Mouse (Mus musculus) hindbrain, embryonic 14.5 days (tissue): ENCODE data around the gene Gng12. TPM values are rescaled to one million over a fixed set of nuclear protein-coding genes. Genes with fewer than 3 reads are reported as not detected.

ENCODE experiments used
- ATAC-seq: fragments of 200-750 bp; cut with Nextera tagmentation; 2 replicates; pipeline ENCODE4 v1.8.0; 2017; ENCODE audit warnings: moderate number of reproducible peaks, mild to moderate bottlenecking, moderate TSS enrichment, moderate library complexity; ENCODE audit not compliant: low FRiP score
- DNase-seq: peaks from one replicate; pipeline ENCODE4 v3.0.0-alpha.2; 2015; ENCODE audit warnings: low spot score
- H3K27ac ChIP-seq: fragments of 300-500 bp; sonication (generic); 2 replicates; pipeline ENCODE4 v1.5.1; 2014; ENCODE audit warnings: mild to moderate bottlenecking, moderate library complexity
- H3K27me3 ChIP-seq: fragments of 300-500 bp; sonication (generic); 2 replicates; pipeline ENCODE4 v1.6.1; 2014; ENCODE audit warnings: mild to moderate bottlenecking, low read length, mixed read lengths; ENCODE audit not compliant: control insufficient read depth, insufficient read depth
- H3K36me3 ChIP-seq: fragments of 300-500 bp; sonication (generic); replicated peaks from 2 replicates; pipeline ENCODE4 v1.6.1; 2014; ENCODE audit not compliant: control insufficient read depth, insufficient read depth
- H3K4me1 ChIP-seq: fragments of 300-500 bp; sonication (generic); replicated peaks from 2 replicates; pipeline ENCODE4 v1.6.1; 2014; ENCODE audit warnings: antibody characterized with exemption, low read length, mixed read lengths; ENCODE audit not compliant: control insufficient read depth, insufficient read depth
- H3K4me2 ChIP-seq: fragments of 300-500 bp; sonication (generic); replicated peaks from 2 replicates; pipeline ENCODE4 v1.6.1; 2014; ENCODE audit warnings: mild to moderate bottlenecking, moderate library complexity
- H3K4me3 ChIP-seq: fragments of 300-500 bp; sonication (generic); replicated peaks from 2 replicates; pipeline ENCODE4 v1.5.1; 2014; ENCODE audit warnings: mild to moderate bottlenecking, low read length
- H3K9ac ChIP-seq: fragments of 300-500 bp; sonication (generic); 2 replicates; pipeline ENCODE4 v1.6.1; 2014
- H3K9me3 ChIP-seq: fragments of 300-500 bp; sonication (generic); 2 replicates; pipeline ENCODE4 v1.6.1; 2016; ENCODE audit warnings: low read length; ENCODE audit not compliant: control insufficient read depth
- WGBS: fragments of 180-500 bp; shearing (Covaris S2); extraction: QIAGEN DNeasy Blood & Tissue Kit; methylation state at CpG from one replicate; pipeline ENCODE4 v1.1.7; 2014; 5-methylcytosine and 5-hydroxymethylcytosine counted together
- polyA plus RNA-seq: library from polyadenylated mRNA; unstranded; fragments of >200 nt; fragmentation: Nextera tagmentation; extraction: Ambion mirVana; gene quantifications from 2 replicates; pipeline ENCODE4 v1.2.1, GENCODE M21; 2014

Gng12 gene
- polyA plus RNA-seq, 1 experiment from 2014 or later, result 71.2 TPM

GRCm38 (mm10) chr6:66989037-66989436, 92.8 kb downstream of the Gng12 start:
- H3K27me3 ChIP-seq, result no peaks in the 10 kb centered on the region
- DNase-seq, result no peak
- WGBS, result 89% methylated on average over 6 of the region's 6 CpGs
- no peak overlapping the region for H3K27ac ChIP-seq
- H3K4me3 ChIP-seq, result no peak overlapping the region
- ATAC-seq, result no peak
- H3K36me3 ChIP-seq, result no peaks in the 10 kb centered on the region
- no peak overlapping the region for H3K9ac ChIP-seq
- no peak overlapping the region for H3K4me2 ChIP-seq
- no peaks in the 10 kb centered on the region for H3K9me3 ChIP-seq
- H3K4me1 ChIP-seq, result no peaks in the 10 kb centered on the region

- DNase-seq (no peak), ATAC-seq (no peak)
- Histone ChIP-seq H3K27me3 (no peaks in the 10 kb centered on the region), H3K4me1 (no peaks in the 10 kb centered on the region), H3K4me3 (no peak overlapping the region), H3K36me3 (no peaks in the 10 kb centered on the region), H3K9me3 (no peaks in the 10 kb centered on the region), H3K27ac (no peak overlapping the region), H3K9ac (no peak overlapping the region), H3K4me2 (no peak overlapping the region)
- WGBS, result 80% methylated on average over 3 of the region's 3 CpGs
These were observed 93.3 kb downstream of the Gng12 start for GRCm38 (mm10) chr6:66989518-66989917.

GRCm38 (mm10) chr6:66992232-66992631, 96.0 kb downstream of the Gng12 start:
- Histone ChIP-seq H3K4me3 (no peak overlapping the region), H3K9ac (no peak overlapping the region), H3K36me3 (no peaks in the 10 kb centered on the region), H3K4me2 (no peak overlapping the region), H3K27me3 (no peaks in the 10 kb centered on the region), H3K9me3 (no peaks in the 10 kb centered on the region), H3K27ac (no peak overlapping the region), H3K4me1 (no peaks in the 10 kb centered on the region)
- DNase-seq (no peak), ATAC-seq (no peak)
- 86% methylated on average over 9 of the region's 9 CpGs for WGBS

- Histone ChIP-seq H3K4me1 (no peaks in the 10 kb centered on the region), H3K4me2 (no peak overlapping the region), H3K36me3 (no peaks in the 10 kb centered on the region), H3K27ac (no peak overlapping the region), H3K9me3 (no peaks in the 10 kb centered on the region), H3K9ac (no peak overlapping the region), H3K4me3 (no peak overlapping the region), H3K27me3 (no peaks in the 10 kb centered on the region)
- DNase-seq (no peak), ATAC-seq (no peak)
- 95% methylated on average over 8 of the region's 8 CpGs for WGBS
These were observed 96.6 kb downstream of the Gng12 start for GRCm38 (mm10) chr6:66992786-66993185.

GRCm38 (mm10) chr6:66994981-66995380, 98.8 kb downstream of the Gng12 start:
- 94% methylated on average over 8 of the region's 8 CpGs for WGBS
- ATAC-seq, result no peak

GRCm38 (mm10) chr6:66995825-66996224, 99.6 kb downstream of the Gng12 start:
- H3K27me3 ChIP-seq, result no peaks in the 10 kb centered on the region
- H3K9me3 ChIP-seq, result no peaks in the 10 kb centered on the region
- DNase-seq (no peak), ATAC-seq (no peak)
- H3K4me2 ChIP-seq, result no peak overlapping the region
- 97% methylated on average over 1 of the region's 1 CpGs for WGBS
- no peak overlapping the region for H3K9ac ChIP-seq
- H3K4me1 ChIP-seq, result no peaks in the 10 kb centered on the region
- H3K27ac ChIP-seq, result no peak overlapping the region
- H3K4me3 ChIP-seq, result no peak overlapping the region
- no peaks in the 10 kb centered on the region for H3K36me3 ChIP-seq

More at GRCm38 (mm10) chr6:66994981-66995380, 98.8 kb downstream of the Gng12 start:
- Histone ChIP-seq H3K27ac (no peak overlapping the region), H3K27me3 (no peaks in the 10 kb centered on the region), H3K4me2 (no peak overlapping the region), H3K36me3 (no peaks in the 10 kb centered on the region), H3K4me3 (no peak overlapping the region), H3K9ac (no peak overlapping the region), H3K4me1 (no peaks in the 10 kb centered on the region), H3K9me3 (no peaks in the 10 kb centered on the region)
- no peak for DNase-seq

- no peak for DNase-seq
- no peaks in the 10 kb centered on the region for H3K27me3 ChIP-seq
- no peak overlapping the region for H3K27ac ChIP-seq
- H3K4me3 ChIP-seq, result no peak overlapping the region
- 91% methylated on average over 1 of the region's 1 CpGs for WGBS
- no peak for ATAC-seq
- H3K9me3 ChIP-seq, result no peaks in the 10 kb centered on the region
- H3K4me1 ChIP-seq, result no peaks in the 10 kb centered on the region
- H3K9ac ChIP-seq, result no peak overlapping the region
- H3K4me2 ChIP-seq, result no peak overlapping the region
- H3K36me3 ChIP-seq, result no peaks in the 10 kb centered on the region
These were observed 100.1 kb downstream of the Gng12 start for GRCm38 (mm10) chr6:66996257-66996656.

- H3K4me3 ChIP-seq, result no peak overlapping the region
- H3K27me3 ChIP-seq, result no peaks in the 10 kb centered on the region
- H3K9me3 ChIP-seq, result no peaks in the 10 kb centered on the region
- ATAC-seq, result no peak
- H3K4me1 ChIP-seq, result no peaks in the 10 kb centered on the region
- no peak overlapping the region for H3K9ac ChIP-seq
- H3K27ac ChIP-seq, result no peak overlapping the region
- H3K36me3 ChIP-seq, result no peaks in the 10 kb centered on the region
- no peak overlapping the region for H3K4me2 ChIP-seq
- WGBS, result 84% methylated on average over 2 of the region's 2 CpGs
- DNase-seq, result no peak
These were observed 102.4 kb downstream of the Gng12 start for GRCm38 (mm10) chr6:66998645-66999044.

- no peaks in the 10 kb centered on the region for H3K27me3 ChIP-seq
- H3K9me3 ChIP-seq, result no peaks in the 10 kb centered on the region
- ATAC-seq (no peak), DNase-seq (no peak)
- no peak overlapping the region for H3K27ac ChIP-seq
- no peak overlapping the region for H3K4me2 ChIP-seq
- no peak overlapping the region for H3K9ac ChIP-seq
- H3K4me3 ChIP-seq, result no peak overlapping the region
- no peaks in the 10 kb centered on the region for H3K4me1 ChIP-seq
- no peaks in the 10 kb centered on the region for H3K36me3 ChIP-seq
These were observed 103.6 kb downstream of the Gng12 start for GRCm38 (mm10) chr6:66999800-67000199.

- WGBS, result 84% methylated on average over 3 of the region's 3 CpGs
- no peak overlapping the region; the same call in 1 of the 2 replicates for H3K27ac ChIP-seq
- no peaks in the 10 kb centered on the region for H3K27me3 ChIP-seq
- no peaks in the 10 kb centered on the region for H3K9me3 ChIP-seq
- no peak overlapping the region for H3K4me2 ChIP-seq
- no peaks in the 10 kb centered on the region for H3K4me1 ChIP-seq
- DNase-seq (no peak), ATAC-seq (no peak)
- no peaks in the 10 kb centered on the region for H3K36me3 ChIP-seq
- no peak overlapping the region for H3K9ac ChIP-seq
- no peak overlapping the region for H3K4me3 ChIP-seq
These were observed 113.7 kb downstream of the Gng12 start for GRCm38 (mm10) chr6:67009888-67010287.
